Mouse (Mus musculus) bone marrow macrophage, adult 2 months (primary cell): ENCODE data around the gene Hbb-bh1.

Experiments
- CTCF ChIP-seq: IDR thresholded peaks from 2 replicates; pipeline ENCODE4 v1.5.1; 2012; ENCODE audit warnings: low read depth, mild to moderate bottlenecking, low read length, moderate library complexity
- POLR2A ChIP-seq: IDR thresholded peaks from 2 replicates; pipeline ENCODE4 v1.6.1; 2012; ENCODE audit warnings: mild to moderate bottlenecking, low read depth, low read length, borderline replicate concordance

DNA sequence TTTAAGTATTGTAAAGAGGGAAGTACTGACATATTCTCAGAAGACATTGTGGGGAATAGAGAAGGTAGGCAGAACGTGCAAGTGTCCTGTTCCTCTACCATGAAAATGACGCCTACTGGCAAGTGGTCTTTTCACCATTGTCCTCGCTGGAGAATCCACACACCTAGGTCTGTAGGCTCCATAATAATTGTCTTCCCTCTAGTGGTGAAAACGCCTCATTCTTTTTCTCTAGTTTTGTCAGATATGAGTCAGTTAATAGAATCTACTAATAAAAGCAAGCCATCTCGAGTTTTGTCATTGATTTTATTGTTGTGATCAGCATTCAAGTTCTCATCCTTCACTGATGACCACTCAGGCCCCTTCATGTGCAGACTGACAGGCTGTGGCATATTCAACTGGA is 31.5 kb upstream of the Hbb-bh1 start:
- TF ChIP-seq POLR2A (no peak), CTCF (no peak)
